Mouse (Mus musculus) liver, embryonic 15.5 days (tissue): ENCODE results near the gene Chm. TPM values are rescaled to one million over a fixed set of nuclear protein-coding genes. Genes with fewer than 3 reads are reported as not detected.
"Not testable (repeated sequence)": the region's sequence is repeated elsewhere in the genome, so short reads cannot be mapped to it uniquely, and the experiment has no call there.

Experiments used
- ATAC-seq: fragments of 200-750 bp; cut with Nextera tagmentation; 2 replicates; pipeline ENCODE4 v1.8.0; 2017; ENCODE audit warnings: moderate number of reproducible peaks, mild to moderate bottlenecking, moderate library complexity; ENCODE audit not compliant: insufficient read depth
- H3K27ac ChIP-seq: fragments of 300-500 bp; sonication (generic); replicated peaks from 2 replicates; pipeline ENCODE4 v1.5.1; 2015; ENCODE audit warnings: mild to moderate bottlenecking, inconsistent platforms
- H3K27me3 ChIP-seq: fragments of 300-500 bp; sonication (generic); 2 replicates; pipeline ENCODE4 v1.6.1; 2015; ENCODE audit warnings: mild to moderate bottlenecking, inconsistent platforms
- H3K36me3 ChIP-seq: fragments of 300-500 bp; sonication (generic); replicated peaks from 2 replicates; pipeline ENCODE4 v1.6.1; 2015; ENCODE audit warnings: moderate library complexity, mild to moderate bottlenecking, inconsistent platforms
- H3K4me1 ChIP-seq: fragments of 300-500 bp; sonication (generic); replicated peaks from 2 replicates; pipeline ENCODE4 v1.6.1; 2015; ENCODE audit warnings: inconsistent platforms
- H3K4me2 ChIP-seq: fragments of 300-500 bp; sonication (generic); 2 replicates; pipeline ENCODE4 v1.6.1; 2015; ENCODE audit warnings: moderate library complexity, mild to moderate bottlenecking, inconsistent platforms
- H3K4me3 ChIP-seq: fragments of 300-500 bp; sonication (generic); replicated peaks from 2 replicates; pipeline ENCODE4 v1.5.1; 2015; ENCODE audit warnings: mild to moderate bottlenecking, inconsistent platforms
- H3K9ac ChIP-seq: fragments of 300-500 bp; sonication (generic); 2 replicates; pipeline ENCODE4 v1.6.1; 2015; ENCODE audit warnings: moderate library complexity, mild to moderate bottlenecking, inconsistent platforms
- H3K9me3 ChIP-seq: fragments of 300-500 bp; sonication (generic); replicated peaks from 2 replicates; pipeline ENCODE4 v1.6.1; 2016; ENCODE audit warnings: inconsistent platforms
- WGBS: fragments of 180-500 bp; shearing (Covaris S2); methylation state at CpG from one replicate; pipeline ENCODE4 v1.1.7; 2015; ENCODE audit warnings: mixed read lengths; ENCODE audit not compliant: insufficient replicate concordance; 5-methylcytosine and 5-hydroxymethylcytosine counted together
- polyA plus RNA-seq: library from polyadenylated mRNA; unstranded; fragments of >200 nt; fragmentation: Nextera tagmentation; extraction: Ambion mirVana; gene quantifications from 2 replicates; pipeline ENCODE4 v1.2.1, GENCODE M21; 2015

Gene Chm
- 3.7 and 4.0 TPM in 2 replicates for polyA plus RNA-seq

GRCm38 (mm10) chrX:113185230-113185985, at the start of gene Chm:
Chm (minus strand) TSS chrX:113185517.
- 11% methylated on average over 21 of the region's 21 CpGs for WGBS
- 0 out of 2 replicates have a peak within 1 kb of the TSS, but pooled peaks have one; percentile 24 for H3K27ac ChIP-seq
- ATAC-seq = peak; percentile 92

GRCm38 (mm10) chrX:113193901-113194300, 8.6 kb upstream of the Chm start:
- WGBS = 36% methylated on average over 2 of the region's 2 CpGs
- H3K27ac ChIP-seq = no peak overlapping the region
- no peaks in the 10 kb centered on the region for H3K4me1 ChIP-seq
- no peak overlapping the region for H3K4me2 ChIP-seq
- no peak overlapping the region for H3K4me3 ChIP-seq
- no peaks in the 10 kb centered on the region for H3K36me3 ChIP-seq
- H3K9me3 ChIP-seq = no peaks in the 10 kb centered on the region
- ATAC-seq = no peak
- no peaks in the 10 kb centered on the region for H3K27me3 ChIP-seq
- no peak overlapping the region for H3K9ac ChIP-seq

More at GRCm38 (mm10) chrX:113185230-113185985, at the start of gene Chm:
- no peaks in the 10 kb centered on the region for H3K4me1 ChIP-seq
- H3K9ac ChIP-seq = peak within 1 kb of the TSS; percentile 39; the same call in 1 of the 2 replicates
- peak within 1 kb of the TSS; percentile 67 for H3K4me3 ChIP-seq
- peak within 1 kb of the TSS; percentile 58 for H3K4me2 ChIP-seq
- no peaks in the 10 kb centered on the region for H3K27me3 ChIP-seq
- no peaks in the 10 kb centered on the region for H3K9me3 ChIP-seq
- H3K36me3 ChIP-seq = no peaks in the 10 kb centered on the region

- 0 out of 2 replicates have a peak overlapping the region, but pooled peaks have one; percentile 24 for H3K27ac ChIP-seq
- 10% methylated on average over 17 of the region's 17 CpGs for WGBS
- H3K36me3 ChIP-seq = no peaks in the 10 kb centered on the region
- no peaks in the 10 kb centered on the region for H3K27me3 ChIP-seq
- no peaks in the 10 kb centered on the region for H3K4me1 ChIP-seq
- peak overlapping the region; percentile 39; the same call in 1 of the 2 replicates for H3K9ac ChIP-seq
- H3K4me2 ChIP-seq = peak overlapping the region; percentile 58
- no peak for ATAC-seq
- H3K9me3 ChIP-seq = no peaks in the 10 kb centered on the region
- H3K4me3 ChIP-seq = peak overlapping the region; percentile 67
Measured at GRCm38 (mm10) chrX:113184569-113185229, 618 bp downstream of the Chm start.

GRCm38 (mm10) chrX:113180856-113181255, 4.5 kb downstream of the Chm start:
- 77% methylated on average over 4 of the region's 4 CpGs for WGBS
- ATAC-seq, H3K9ac ChIP-seq, H3K27ac ChIP-seq, H3K36me3 ChIP-seq, H3K4me1 ChIP-seq, H3K27me3 ChIP-seq, H3K4me2 ChIP-seq, H3K4me3 ChIP-seq, H3K9me3 ChIP-seq: not testable (repeated sequence)

- WGBS = 14% methylated on average over 2 of the region's 2 CpGs
- no peaks in the 10 kb centered on the region for H3K9me3 ChIP-seq
- H3K27ac ChIP-seq = no peak overlapping the region
- no peak overlapping the region for H3K4me2 ChIP-seq
- no peaks in the 10 kb centered on the region for H3K4me1 ChIP-seq
- H3K27me3 ChIP-seq = no peaks in the 10 kb centered on the region
- no peaks in the 10 kb centered on the region for H3K36me3 ChIP-seq
- H3K4me3 ChIP-seq = no peak overlapping the region
- H3K9ac ChIP-seq = no peak overlapping the region
- ATAC-seq = no peak
Measured at GRCm38 (mm10) chrX:113172766-113173165, 12.6 kb downstream of the Chm start.

GRCm38 (mm10) chrX:113172271-113172670, 13.0 kb downstream of the Chm start:
- H3K9ac ChIP-seq = no peak overlapping the region
- H3K36me3 ChIP-seq = no peaks in the 10 kb centered on the region
- no peak for ATAC-seq
- WGBS = 15% methylated on average over 1 of the region's 1 CpGs
- no peak overlapping the region for H3K27ac ChIP-seq
- no peak overlapping the region for H3K4me3 ChIP-seq
- no peaks in the 10 kb centered on the region for H3K9me3 ChIP-seq
- H3K27me3 ChIP-seq = no peaks in the 10 kb centered on the region
- H3K4me2 ChIP-seq = no peak overlapping the region
- H3K4me1 ChIP-seq = no peaks in the 10 kb centered on the region

- 22% methylated on average over 3 of the region's 3 CpGs for WGBS
- Histone ChIP-seq H3K9ac (no peak overlapping the region), H3K9me3 (no peaks in the 10 kb centered on the region), H3K27me3 (no peaks in the 10 kb centered on the region), H3K4me1 (no peaks in the 10 kb centered on the region), H3K4me3 (no peak overlapping the region), H3K36me3 (no peaks in the 10 kb centered on the region), H3K4me2 (no peak overlapping the region), H3K27ac (no peak overlapping the region)
- no peak for ATAC-seq
Measured at GRCm38 (mm10) chrX:113160268-113160860, 25.0 kb downstream of the Chm start.

- Histone ChIP-seq H3K27ac (no peak overlapping the region), H3K4me3 (no peak overlapping the region), H3K27me3 (no peaks in the 10 kb centered on the region), H3K9me3 (no peaks in the 10 kb centered on the region), H3K9ac (no peak overlapping the region), H3K36me3 (no peaks in the 10 kb centered on the region), H3K4me2 (no peak overlapping the region), H3K4me1 (no peaks in the 10 kb centered on the region)
- 31% methylated on average over 2 of the region's 2 CpGs for whole genome bisulfite sequencing
- ATAC-seq = no peak
Measured at GRCm38 (mm10) chrX:113084171-113084570, 101.1 kb downstream of the Chm start.

GRCm38 (mm10) chrX:113076053-113076452, 109.3 kb downstream of the Chm start:
- Histone ChIP-seq H3K9ac (no peak overlapping the region), H3K9me3 (no peaks in the 10 kb centered on the region), H3K4me3 (no peak overlapping the region), H3K4me2 (no peak overlapping the region), H3K27me3 (no peaks in the 10 kb centered on the region), H3K27ac (no peak overlapping the region), H3K36me3 (no peaks in the 10 kb centered on the region), H3K4me1 (no peaks in the 10 kb centered on the region)
- no peak for ATAC-seq
- WGBS = 71% methylated on average over 2 of the region's 2 CpGs

- H3K27ac ChIP-seq = no peak overlapping the region
- H3K4me3 ChIP-seq = no peak overlapping the region
- H3K36me3 ChIP-seq = no peaks in the 10 kb centered on the region
- 63% methylated on average over 4 of the region's 4 CpGs for WGBS
- no peak overlapping the region for H3K4me2 ChIP-seq
- H3K4me1 ChIP-seq = no peaks in the 10 kb centered on the region
- no peak for ATAC-seq
- H3K9me3 ChIP-seq = no peaks in the 10 kb centered on the region
- H3K27me3 ChIP-seq = no peaks in the 10 kb centered on the region
- H3K9ac ChIP-seq = no peak overlapping the region
Measured at GRCm38 (mm10) chrX:113074823-113075222, 110.5 kb downstream of the Chm start.

- Histone ChIP-seq H3K4me3 (no peak overlapping the region), H3K4me2 (no peak overlapping the region), H3K36me3 (no peaks in the 10 kb centered on the region), H3K27ac (no peak overlapping the region), H3K9ac (no peak overlapping the region), H3K9me3 (no peaks in the 10 kb centered on the region), H3K27me3 (no peaks in the 10 kb centered on the region), H3K4me1 (no peaks in the 10 kb centered on the region)
- 38% methylated on average over 3 of the region's 3 CpGs for WGBS
- ATAC-seq = no peak
Measured at GRCm38 (mm10) chrX:113003621-113004020, 181.7 kb downstream of the Chm start.
